Mouse (Mus musculus) kidney, adult 2 months (tissue): ENCODE data around the gene Prkn. TPM values are rescaled to one million over a fixed set of nuclear protein-coding genes. Genes with fewer than 3 reads are reported as not detected.

ENCODE experiments used
- DNase-seq: peaks from one replicate; pipeline ENCODE4 v3.0.0; 2021
- H3K27ac ChIP-seq: fragments of 200-500 bp; 2 replicates; pipeline ENCODE4 v1.5.1; 2012; ENCODE audit warnings: low read depth, low read length, control low read depth, inconsistent platforms; ENCODE audit not compliant: insufficient read depth
- H3K27me3 ChIP-seq: fragments of 200-500 bp; replicated peaks from 2 replicates; pipeline ENCODE4 v1.6.1; 2012; ENCODE audit warnings: mild to moderate bottlenecking, moderate library complexity, low read length, inconsistent platforms; ENCODE audit not compliant: control insufficient read depth, insufficient read depth
- H3K36me3 ChIP-seq: fragments of 200-500 bp; 2 replicates; pipeline ENCODE4 v1.6.1; 2012; ENCODE audit warnings: mild to moderate bottlenecking, moderate library complexity, low read length, inconsistent platforms; ENCODE audit not compliant: control insufficient read depth, insufficient read depth
- H3K4me1 ChIP-seq: fragments of 200-500 bp; 2 replicates; pipeline ENCODE4 v1.6.1; 2011; ENCODE audit warnings: low read length; ENCODE audit not compliant: control insufficient read depth, insufficient read depth
- H3K4me3 ChIP-seq: fragments of 200-500 bp; 2 replicates; pipeline ENCODE4 v1.5.1; 2011; ENCODE audit warnings: mild to moderate bottlenecking, low read depth, low read length, control low read depth; ENCODE audit not compliant: insufficient read depth
- CTCF ChIP-seq: fragments of 200-500 bp; conservative IDR thresholded peaks from 2 replicates; pipeline ENCODE4 v1.5.1; 2011; ENCODE audit warnings: low read depth, mild to moderate bottlenecking, control low read depth, low read length, moderate library complexity, mixed read lengths; ENCODE audit not compliant: insufficient read depth, insufficient read length
- POLR2A ChIP-seq: fragments of 200-500 bp; IDR thresholded peaks from one replicate; pipeline ENCODE4 v1.6.1; 2011; ENCODE audit warnings: low read depth, low read length, control low read depth
- WGBS: fragments of 180-500 bp; shearing (Covaris S2); methylation state at CpG from one replicate; pipeline ENCODE4 v1.1.7; 2018; 5-methylcytosine and 5-hydroxymethylcytosine counted together
- polyA plus RNA-seq: library from polyadenylated mRNA; depleted of rRNA; stranded (reverse); fragments of >200 nt; gene quantifications from 2 replicates; pipeline ENCODE4 v1.2.3, GENCODE M21; 2012

Gene Prkn
- polyA plus RNA-seq, 1 experiment, result 6.1 TPM

DNA sequence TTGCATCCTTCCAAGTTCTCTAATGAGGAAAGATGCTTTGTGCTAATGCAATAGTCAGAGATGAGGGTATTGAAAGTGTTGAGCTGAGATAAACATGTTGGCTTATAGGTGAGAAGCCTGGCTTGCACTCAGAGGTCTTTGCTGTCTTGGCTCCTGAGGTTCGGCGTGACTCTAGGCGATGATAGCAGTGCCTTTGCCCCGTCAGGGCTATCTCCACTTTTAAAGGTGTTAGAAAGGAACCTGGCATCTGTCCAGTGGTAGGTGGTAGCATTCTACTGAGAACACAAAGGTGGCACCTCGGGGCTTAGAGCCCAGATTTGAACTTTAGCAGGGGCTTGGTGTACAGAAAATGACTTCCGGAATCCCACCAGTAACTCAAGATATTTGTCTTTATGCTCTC lies 554.4 kb downstream of the Prkn start:
- no peak overlapping the region for H3K4me3 ChIP-seq
- no peak overlapping the region for H3K27ac ChIP-seq
- 0 out of 2 replicates have a peak, but pooled peaks cover 3% of the 10 kb centered on the region for H3K4me1 ChIP-seq
- H3K36me3 ChIP-seq, result no peaks in the 10 kb centered on the region
- WGBS, result 92% methylated on average over 6 of the region's 6 CpGs
- no peak for TF ChIP-seq CTCF
- no peak for TF ChIP-seq POLR2A
- DNase-seq, result no peak
- H3K27me3 ChIP-seq, result no peaks in the 10 kb centered on the region

DNA sequence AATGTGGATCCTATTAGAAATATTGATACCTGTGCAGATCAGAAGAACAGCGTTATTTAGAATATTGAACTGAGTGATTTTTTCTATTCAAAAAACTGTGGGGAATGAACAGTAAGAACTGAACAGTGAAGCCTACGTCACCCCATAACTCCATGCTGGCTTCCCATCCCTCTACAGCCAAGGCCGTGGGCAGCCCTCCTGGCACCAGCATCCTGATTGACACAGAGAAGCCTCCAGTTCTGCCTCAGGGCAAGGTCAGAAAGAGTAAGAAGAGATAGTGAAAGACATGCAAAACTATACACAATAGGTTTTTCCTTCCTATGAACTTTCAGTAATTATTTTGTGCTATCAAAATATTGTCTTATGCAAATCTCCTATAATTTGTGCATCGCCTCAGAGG lies 557.5 kb downstream of the Prkn start:
- no peaks in the 10 kb centered on the region for H3K36me3 ChIP-seq
- 89% methylated on average over 4 of the region's 4 CpGs for WGBS
- TF ChIP-seq POLR2A (no peak), CTCF (no peak)
- H3K27me3 ChIP-seq, result no peaks in the 10 kb centered on the region
- H3K4me1 ChIP-seq, result 0 out of 2 replicates have a peak, but pooled peaks cover 3% of the 10 kb centered on the region
- no peak overlapping the region for H3K4me3 ChIP-seq
- H3K27ac ChIP-seq, result no peak overlapping the region
- no peak for DNase-seq

DNA sequence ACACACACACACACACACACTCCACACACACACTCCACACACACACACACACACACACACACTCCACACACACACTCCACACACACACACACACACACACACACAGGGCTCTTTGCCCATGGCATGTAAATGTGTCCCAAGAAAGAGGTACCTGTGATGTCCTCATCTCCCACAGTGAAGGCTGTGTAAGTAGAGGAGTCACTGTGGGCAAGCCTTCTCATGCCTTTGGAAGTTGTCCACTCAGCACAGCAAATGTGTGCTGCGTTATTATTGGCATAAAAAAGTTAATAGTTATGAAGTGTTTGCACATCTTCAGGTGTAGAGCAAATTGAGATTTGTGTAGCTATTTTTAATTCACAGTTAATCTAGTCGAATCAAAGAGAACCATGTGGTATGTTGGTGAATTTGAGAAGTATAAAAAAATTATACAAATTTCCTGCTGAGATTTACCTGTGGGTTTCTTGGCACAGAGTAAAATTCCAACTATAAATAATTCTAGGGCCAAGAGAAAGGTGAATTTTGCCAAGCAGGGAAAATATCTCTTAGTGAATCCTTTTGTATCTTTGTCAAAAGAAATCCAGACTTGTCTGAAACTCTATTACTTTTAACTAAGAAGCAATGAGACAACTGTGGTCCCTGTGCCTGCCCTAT lies 562.2 kb downstream of the Prkn start:
- no peaks in the 10 kb centered on the region for H3K36me3 ChIP-seq
- H3K27me3 ChIP-seq, result no peaks in the 10 kb centered on the region
- no peak for TF ChIP-seq POLR2A
- no peak for TF ChIP-seq CTCF
- WGBS, result 75% methylated on average over 2 of the region's 2 CpGs
- DNase-seq, result no peak
- no peak overlapping the region for H3K4me3 ChIP-seq
- no peak overlapping the region for H3K27ac ChIP-seq
- H3K4me1 ChIP-seq, result no peaks in the 10 kb centered on the region

DNA sequence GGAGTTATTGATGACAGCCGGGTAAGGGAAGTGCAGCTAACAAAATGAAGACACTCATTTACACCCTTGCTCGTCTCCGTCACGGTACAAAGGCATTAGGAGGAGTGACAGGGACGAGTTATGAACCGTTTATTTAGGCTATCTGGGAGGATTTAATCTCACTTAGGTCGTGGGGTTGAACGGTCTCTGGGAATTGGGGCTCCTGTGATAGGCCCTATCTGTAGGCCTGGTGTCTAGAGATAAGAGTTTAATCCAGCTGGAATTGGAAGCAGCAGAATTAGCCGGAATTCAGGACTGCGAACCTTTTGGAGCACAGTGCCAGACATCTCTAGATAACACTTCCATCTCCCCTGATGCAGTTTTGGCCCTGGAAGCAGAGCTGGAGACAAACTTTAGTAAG lies 571.2 kb downstream of the Prkn start:
- Histone ChIP-seq H3K4me3 (no peak overlapping the region), H3K36me3 (no peaks in the 10 kb centered on the region), H3K27me3 (no peaks in the 10 kb centered on the region), H3K4me1 (no peaks in the 10 kb centered on the region), H3K27ac (no peak overlapping the region)
- TF ChIP-seq CTCF (no peak), POLR2A (no peak)
- DNase-seq, result no peak
- WGBS, result 56% methylated on average over 10 of the region's 10 CpGs

DNA sequence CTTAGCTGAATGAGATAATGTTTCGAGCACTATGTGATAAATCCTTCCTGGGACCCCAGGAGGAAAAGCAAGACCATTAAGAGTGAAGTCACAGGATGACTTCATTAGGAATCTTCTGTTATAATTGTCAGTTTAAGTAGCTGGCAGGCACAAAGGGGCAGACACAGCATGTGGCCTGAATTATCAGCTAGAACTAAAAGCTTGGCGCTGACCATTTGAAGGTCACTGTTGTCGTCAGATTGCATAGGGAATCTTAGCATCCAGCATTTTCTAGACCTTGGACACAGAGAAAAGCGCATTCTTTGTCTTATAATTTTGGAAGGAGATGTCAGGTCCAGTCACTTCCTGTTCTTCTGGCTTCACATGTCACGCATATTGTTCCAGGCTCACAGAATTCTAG lies 573.5 kb downstream of the Prkn start:
- Histone ChIP-seq H3K27me3 (no peaks in the 10 kb centered on the region), H3K4me3 (no peak overlapping the region), H3K27ac (no peak overlapping the region), H3K36me3 (no peaks in the 10 kb centered on the region), H3K4me1 (no peaks in the 10 kb centered on the region)
- no peak for DNase-seq
- TF ChIP-seq CTCF, result no peak
- no peak for TF ChIP-seq POLR2A
- 78% methylated on average over 5 of the region's 5 CpGs for WGBS

DNA sequence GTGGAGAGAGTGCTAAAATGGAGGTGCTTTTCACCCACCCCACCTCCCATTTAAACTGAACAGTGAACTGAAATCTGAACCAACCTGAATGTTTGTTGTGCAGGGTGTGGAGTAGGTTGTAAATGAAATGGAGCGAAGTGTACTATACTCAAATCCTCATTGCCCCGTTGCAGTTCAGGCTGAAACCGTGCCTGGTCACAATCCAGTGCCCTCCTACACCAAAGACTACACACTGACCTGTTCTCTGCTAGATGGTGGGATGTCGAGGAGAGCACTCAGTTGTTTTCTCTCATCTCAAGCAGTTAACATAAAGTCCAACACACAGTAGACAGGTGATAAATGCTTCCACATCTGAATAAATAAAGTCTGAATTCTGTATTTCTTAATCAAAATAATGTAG lies 574.1 kb downstream of the Prkn start:
- no peak for TF ChIP-seq CTCF
- no peak for TF ChIP-seq POLR2A
- WGBS, result 30% methylated on average over 4 of the region's 4 CpGs
- H3K27me3 ChIP-seq, result no peaks in the 10 kb centered on the region
- no peaks in the 10 kb centered on the region for H3K36me3 ChIP-seq
- H3K27ac ChIP-seq, result no peak overlapping the region
- no peaks in the 10 kb centered on the region for H3K4me1 ChIP-seq
- H3K4me3 ChIP-seq, result no peak overlapping the region
- DNase-seq, result no peak

DNA sequence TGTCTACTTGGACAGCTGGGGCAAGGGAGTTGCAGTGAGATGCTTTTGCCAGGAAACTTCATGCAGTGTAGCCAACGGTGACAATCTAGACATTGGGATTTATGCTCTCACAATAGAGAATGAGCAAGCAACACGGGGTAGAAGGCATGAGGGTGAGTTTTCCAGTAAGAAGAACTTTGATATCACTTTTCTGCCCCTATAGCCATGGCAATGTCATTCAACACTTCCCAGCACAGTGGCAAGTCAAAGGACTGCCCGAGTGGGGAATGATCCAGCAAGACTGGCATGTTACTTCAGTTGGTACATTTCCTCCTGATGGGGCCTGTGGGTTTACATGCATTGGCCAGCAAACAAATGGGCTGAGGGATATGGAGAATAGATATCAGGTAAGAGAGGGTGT lies 577.0 kb downstream of the Prkn start:
- Histone ChIP-seq H3K4me3 (no peak overlapping the region), H3K4me1 (no peaks in the 10 kb centered on the region), H3K36me3 (no peaks in the 10 kb centered on the region), H3K27me3 (no peaks in the 10 kb centered on the region), H3K27ac (no peak overlapping the region)
- no peak for DNase-seq
- TF ChIP-seq CTCF (no peak), POLR2A (no peak)
- 42% methylated on average over 3 of the region's 3 CpGs for WGBS

DNA sequence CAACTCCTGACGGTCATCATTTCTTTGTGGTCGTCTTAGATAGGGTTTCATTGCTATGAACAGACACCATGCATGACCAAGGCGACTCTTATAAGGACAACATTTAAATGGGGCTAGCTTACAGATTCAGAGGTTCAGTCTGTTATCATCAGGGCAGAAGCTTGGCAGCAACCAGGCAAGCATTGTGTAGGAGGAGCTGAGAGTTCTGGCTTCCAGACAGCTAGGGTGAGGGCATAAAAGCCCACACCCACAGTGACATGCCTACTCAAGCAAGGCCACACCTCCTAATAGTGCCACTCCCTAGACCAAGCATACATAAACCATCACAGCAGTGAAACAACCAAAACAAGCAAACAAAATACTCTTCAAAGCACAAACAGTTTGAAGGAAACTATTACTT lies 579.3 kb downstream of the Prkn start:
- Histone ChIP-seq H3K27me3 (no peaks in the 10 kb centered on the region), H3K4me3 (no peak overlapping the region), H3K4me1 (no peaks in the 10 kb centered on the region), H3K36me3 (no peaks in the 10 kb centered on the region), H3K27ac (no peak overlapping the region)
- TF ChIP-seq POLR2A (no peak), CTCF (no peak)
- WGBS, result 51% methylated on average over 3 of the region's 3 CpGs
- DNase-seq, result no peak
